Mouse (Mus musculus): ENCODE measurements around the gene Acacb.

Acacb gene

GRCm38 (mm10) chr5:114174639-114175038 lies 28.3 kb downstream of the Acacb start:
- peak; percentile 66 for DNase-seq (ENCODE audit: extremely low spot score, low spot score)

GRCm38 (mm10) chr5:114175596-114176171 lies 29.3 kb downstream of the Acacb start:
- DNase-seq (ENCODE audit: extremely low spot score, low spot score): peak; percentile 95

- DNase-seq (ENCODE audit: extremely low spot score, low spot score): no peak
These were observed 30.4 kb downstream of the Acacb start for GRCm38 (mm10) chr5:114176548-114177400.

- DNase-seq (ENCODE audit: extremely low spot score, low spot score): no peak
These were observed 31.8 kb downstream of the Acacb start for GRCm38 (mm10) chr5:114177966-114178719.

- no peak for DNase-seq (ENCODE audit: extremely low spot score, low spot score)
These were observed 33.2 kb downstream of the Acacb start for GRCm38 (mm10) chr5:114179541-114179940.

GRCm38 (mm10) chr5:114183493-114183892 lies 37.2 kb downstream of the Acacb start:
- no peak for DNase-seq (ENCODE audit: extremely low spot score, low spot score)

GRCm38 (mm10) chr5:114187108-114187507 lies 40.8 kb downstream of the Acacb start:
- no peak for DNase-seq (ENCODE audit: extremely low spot score, low spot score)

- no peak for DNase-seq (ENCODE audit: extremely low spot score, low spot score)
These were observed 42.6 kb downstream of the Acacb start for GRCm38 (mm10) chr5:114188900-114189464.

GRCm38 (mm10) chr5:114194161-114194560 lies 47.8 kb downstream of the Acacb start:
- DNase-seq (ENCODE audit: extremely low spot score, low spot score): no peak

- DNase-seq (ENCODE audit: extremely low spot score, low spot score): no peak
These were observed 52.9 kb downstream of the Acacb start for GRCm38 (mm10) chr5:114199116-114199777.

GRCm38 (mm10) chr5:114206158-114206557 lies 59.8 kb downstream of the Acacb start:
- no peak for DNase-seq (ENCODE audit: extremely low spot score, low spot score)

- no peak for DNase-seq (ENCODE audit: extremely low spot score, low spot score)
These were observed 66.8 kb downstream of the Acacb start for GRCm38 (mm10) chr5:114213183-114213582.

GRCm38 (mm10) chr5:114218771-114219170 lies 72.4 kb downstream of the Acacb start:
- DNase-seq (ENCODE audit: extremely low spot score, low spot score): no peak

GRCm38 (mm10) chr5:114226051-114226450 lies 79.7 kb downstream of the Acacb start:
- DNase-seq (ENCODE audit: extremely low spot score, low spot score): no peak

- DNase-seq (ENCODE audit: extremely low spot score, low spot score): no peak
These were observed 82.6 kb downstream of the Acacb start for GRCm38 (mm10) chr5:114228901-114229300.

- DNase-seq (ENCODE audit: extremely low spot score, low spot score): no peak
These were observed 92.6 kb downstream of the Acacb start for GRCm38 (mm10) chr5:114238924-114239323.

- no peak for DNase-seq (ENCODE audit: extremely low spot score, low spot score)
These were observed 93.4 kb downstream of the Acacb start for GRCm38 (mm10) chr5:114239737-114240136.

GRCm38 (mm10) chr5:114246465-114246864 lies 100.1 kb downstream of the Acacb start:
- DNase-seq (ENCODE audit: extremely low spot score, low spot score): no peak

GRCm38 (mm10) chr5:114248174-114248589 lies 101.8 kb downstream of the Acacb start:
- peak; percentile 82 for DNase-seq (ENCODE audit: extremely low spot score, low spot score)

GRCm38 (mm10) chr5:114259495-114259894 lies 113.2 kb downstream of the Acacb start:
- DNase-seq (ENCODE audit: extremely low spot score, low spot score): no peak

GRCm38 (mm10) chr5:114261494-114261893 lies 115.2 kb downstream of the Acacb start:
- DNase-seq (ENCODE audit: extremely low spot score, low spot score): no peak

Measured in neural tube, embryonic 10.5 days (tissue).